Mouse (Mus musculus): Measurements from ENCODE around the gene Sec14l5. TPM values are rescaled to one million over a fixed set of nuclear protein-coding genes. Genes with fewer than 3 reads are reported as not detected.

Sec14l5 gene
- total RNA-seq (2014; rRNA removed) (0.21 and 0.29 TPM in 2 replicates), polyA plus RNA-seq (2015; fragmentation: Nextera tagmentation; extraction: Ambion mirVana) (0.09 and 0.18 TPM in 2 replicates)

DNA sequence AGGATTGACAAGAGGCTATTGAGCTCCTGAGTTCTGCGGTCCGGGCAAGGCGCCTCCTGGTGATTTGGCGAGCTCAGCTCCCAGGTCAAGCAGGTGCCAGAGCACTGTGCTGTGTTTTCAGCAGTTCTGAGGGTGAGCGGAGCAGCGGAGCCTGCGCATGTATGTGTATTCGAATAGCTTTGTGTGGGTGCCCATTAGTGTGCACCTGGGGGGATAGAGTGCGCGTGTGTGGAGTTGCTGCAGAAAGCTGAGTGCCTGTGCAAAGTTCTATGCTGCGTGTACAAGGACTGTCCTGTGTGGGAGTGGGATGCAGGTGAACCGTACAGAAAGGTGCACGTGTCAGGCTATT lies at the start of gene Sec14l5:
Sec14l5 (plus strand) TSS at position 73 of the 349 bp plus-strand sequence.
- peak within 1 kb of the TSS; percentile 28; the same call in 1 of the 2 replicates for H3K9ac ChIP-seq (replicated peaks; ENCODE audit: low read length)
- no peak within 1 kb of the TSS for H3K27ac ChIP-seq
- 14% methylated on average over 13 of the region's 13 CpGs for WGBS
- no peaks in the 10 kb centered on the region for H3K4me1 ChIP-seq (ENCODE audit: insufficient read depth, low read length)
- ATAC-seq (no peak), DNase-seq (ENCODE audit: low spot score) (no peak)
- 0 out of 2 replicates have a peak, but pooled peaks cover 3% of the 10 kb centered on the region for H3K27me3 ChIP-seq (ENCODE audit: insufficient read depth, low read length)
- TF ChIP-seq CTCF (IDR thresholded peaks at IDR 0.05; ENCODE audit: low read depth): no peak
- peak within 1 kb of the TSS; percentile 78 for H3K4me2 ChIP-seq (ENCODE audit: low read depth, low read length)
- H3K4me3 ChIP-seq (ENCODE audit: low read length): peak within 1 kb of the TSS; percentile 38
- no peaks in the 10 kb centered on the region for H3K9me3 ChIP-seq (ENCODE audit: low read length)
- H3K36me3 ChIP-seq (ENCODE audit: insufficient read depth, low read length): no peaks in the 10 kb centered on the region

DNA sequence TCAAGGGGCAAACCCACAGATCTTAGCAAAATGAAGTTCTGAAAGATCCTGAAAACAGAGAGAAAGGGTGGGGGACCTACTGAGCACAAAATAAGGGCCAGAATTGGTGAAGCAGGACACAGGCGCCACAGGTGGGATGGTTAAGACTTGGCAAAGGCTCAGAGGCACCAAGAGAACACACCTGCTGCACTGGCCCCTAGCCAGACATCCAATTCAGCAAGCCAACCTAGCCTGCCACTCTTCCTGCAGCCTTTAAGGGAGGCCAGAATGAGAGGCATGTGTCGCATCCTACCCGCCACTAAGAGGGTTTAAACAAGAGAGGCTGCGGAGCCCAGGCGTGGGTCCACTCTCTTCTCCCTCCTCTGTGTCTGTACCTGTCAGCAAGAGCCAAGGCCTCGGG lies 45.9 kb upstream of the Sec14l5 start:
- no peak overlapping the region for H3K9ac ChIP-seq (replicated peaks; ENCODE audit: low read length)
- no peak overlapping the region for H3K4me3 ChIP-seq (ENCODE audit: low read length)
- DNase-seq (ENCODE audit: low spot score): peak; percentile 57
- H3K36me3 ChIP-seq (ENCODE audit: insufficient read depth, low read length): no peaks in the 10 kb centered on the region
- H3K4me2 ChIP-seq (ENCODE audit: low read depth, low read length): no peak overlapping the region
- no peaks in the 10 kb centered on the region for H3K9me3 ChIP-seq (ENCODE audit: low read length)
- no peak for ATAC-seq
- no peaks in the 10 kb centered on the region for H3K4me1 ChIP-seq (ENCODE audit: insufficient read depth, low read length)
- TF ChIP-seq CTCF (IDR thresholded peaks at IDR 0.05; ENCODE audit: low read depth): no peak
- no peaks in the 10 kb centered on the region for H3K27me3 ChIP-seq (ENCODE audit: insufficient read depth, low read length)
- WGBS: 59% methylated on average over 6 of the region's 6 CpGs
- no peak overlapping the region for H3K27ac ChIP-seq

DNA sequence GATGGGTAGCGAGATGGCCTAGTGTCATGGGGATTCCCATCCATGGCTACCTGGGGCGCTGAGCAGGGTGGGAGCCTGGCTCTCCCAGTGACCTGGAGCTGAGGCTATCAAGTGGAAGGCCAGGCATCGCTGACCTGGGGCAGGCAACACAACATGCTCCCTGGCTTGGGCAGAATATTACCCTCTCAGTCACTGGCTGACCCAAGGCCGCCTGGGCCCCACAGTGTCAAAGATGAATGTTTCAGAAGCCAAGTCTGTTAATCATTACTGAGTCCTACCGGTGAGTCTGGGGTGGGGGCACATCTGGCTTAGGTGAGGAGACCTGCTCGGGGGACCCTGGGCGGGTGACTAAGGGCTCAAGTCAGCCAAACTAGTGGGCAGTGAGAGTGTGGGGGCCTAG lies 37.0 kb upstream of the Sec14l5 start:
- no peak for ATAC-seq
- TF ChIP-seq CTCF (IDR thresholded peaks at IDR 0.05; ENCODE audit: low read depth): no peak
- WGBS: 85% methylated on average over 7 of the region's 7 CpGs
- Histone ChIP-seq H3K27me3 (ENCODE audit: insufficient read depth, low read length) (no peaks in the 10 kb centered on the region), H3K4me1 (ENCODE audit: insufficient read depth, low read length) (no peaks in the 10 kb centered on the region), H3K9ac (replicated peaks; ENCODE audit: low read length) (no peak overlapping the region), H3K4me2 (ENCODE audit: low read depth, low read length) (no peak overlapping the region), H3K36me3 (ENCODE audit: insufficient read depth, low read length) (no peaks in the 10 kb centered on the region), H3K9me3 (ENCODE audit: low read length) (no peaks in the 10 kb centered on the region), H3K4me3 (ENCODE audit: low read length) (no peak overlapping the region), H3K27ac (no peak overlapping the region)
- DNase-seq (ENCODE audit: low spot score): no peak

DNA sequence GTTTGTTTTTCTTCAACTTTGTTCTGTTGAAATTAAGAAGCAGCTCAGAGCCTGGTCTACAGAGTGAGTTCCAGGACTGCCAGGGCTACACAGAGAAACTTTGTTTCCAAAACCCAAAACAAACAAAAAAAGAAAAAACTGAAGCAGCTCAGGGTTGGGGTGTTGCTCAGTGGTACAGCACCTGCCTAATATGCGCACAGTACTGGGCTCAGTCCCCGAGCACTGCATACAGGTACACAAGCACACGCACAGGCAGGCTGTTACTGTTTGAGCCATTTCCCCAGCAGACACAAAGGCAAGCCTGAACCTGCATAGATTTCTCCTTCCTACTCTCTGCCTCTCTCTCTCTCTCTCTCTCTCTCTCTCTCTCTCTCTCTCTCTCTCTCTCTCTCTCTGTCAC lies 35.9 kb upstream of the Sec14l5 start:
- no peak for TF ChIP-seq CTCF (IDR thresholded peaks at IDR 0.05; ENCODE audit: low read depth)
- Histone ChIP-seq H3K27ac (no peak overlapping the region), H3K4me2 (ENCODE audit: low read depth, low read length) (no peak overlapping the region), H3K4me3 (ENCODE audit: low read length) (no peak overlapping the region), H3K27me3 (ENCODE audit: insufficient read depth, low read length) (no peaks in the 10 kb centered on the region), H3K9ac (replicated peaks; ENCODE audit: low read length) (no peak overlapping the region), H3K4me1 (ENCODE audit: insufficient read depth, low read length) (no peaks in the 10 kb centered on the region), H3K9me3 (ENCODE audit: low read length) (no peaks in the 10 kb centered on the region), H3K36me3 (ENCODE audit: insufficient read depth, low read length) (no peaks in the 10 kb centered on the region)
- ATAC-seq (no peak), DNase-seq (ENCODE audit: low spot score) (no peak)
- WGBS: 86% methylated on average over 3 of the region's 3 CpGs

DNA sequence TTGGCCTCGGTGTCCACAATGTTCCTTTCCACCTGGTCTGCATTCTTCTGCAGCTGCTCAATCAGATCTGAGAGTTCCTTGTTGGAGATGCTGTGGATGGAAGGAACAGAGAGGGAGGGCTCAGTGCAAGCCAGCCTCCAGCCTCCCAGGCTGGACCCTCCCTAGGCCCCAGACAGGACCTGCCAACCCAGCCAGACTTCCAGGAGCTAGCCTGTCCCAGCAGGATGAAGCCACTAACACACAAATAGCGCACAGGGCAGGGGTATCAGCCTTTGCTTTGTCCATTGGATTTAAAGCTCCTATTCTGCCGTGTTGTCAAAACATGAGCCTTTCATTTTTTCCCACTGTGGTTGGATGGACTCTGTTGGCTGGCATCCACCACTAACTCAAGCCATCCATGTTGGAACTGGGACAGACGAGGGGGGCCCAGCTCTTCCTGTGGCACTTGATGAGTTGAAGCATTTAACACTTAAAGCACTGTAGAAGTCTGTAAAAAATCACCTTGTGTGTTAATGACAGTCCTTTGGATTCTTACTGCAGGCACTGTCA lies 33.8 kb upstream of the Sec14l5 start:
- no peak overlapping the region for H3K27ac ChIP-seq
- H3K36me3 ChIP-seq (ENCODE audit: insufficient read depth, low read length): no peaks in the 10 kb centered on the region
- 46% methylated on average over 4 of the region's 4 CpGs for WGBS
- no peak overlapping the region for H3K4me2 ChIP-seq (ENCODE audit: low read depth, low read length)
- DNase-seq (ENCODE audit: low spot score): no peak
- no peak overlapping the region for H3K9ac ChIP-seq (replicated peaks; ENCODE audit: low read length)
- no peaks in the 10 kb centered on the region for H3K27me3 ChIP-seq (ENCODE audit: insufficient read depth, low read length)
- no peaks in the 10 kb centered on the region for H3K4me1 ChIP-seq (ENCODE audit: insufficient read depth, low read length)
- no peak for TF ChIP-seq CTCF (IDR thresholded peaks at IDR 0.05; ENCODE audit: low read depth)
- no peak for ATAC-seq
- no peak overlapping the region for H3K4me3 ChIP-seq (ENCODE audit: low read length)
- no peaks in the 10 kb centered on the region for H3K9me3 ChIP-seq (ENCODE audit: low read length)

DNA sequence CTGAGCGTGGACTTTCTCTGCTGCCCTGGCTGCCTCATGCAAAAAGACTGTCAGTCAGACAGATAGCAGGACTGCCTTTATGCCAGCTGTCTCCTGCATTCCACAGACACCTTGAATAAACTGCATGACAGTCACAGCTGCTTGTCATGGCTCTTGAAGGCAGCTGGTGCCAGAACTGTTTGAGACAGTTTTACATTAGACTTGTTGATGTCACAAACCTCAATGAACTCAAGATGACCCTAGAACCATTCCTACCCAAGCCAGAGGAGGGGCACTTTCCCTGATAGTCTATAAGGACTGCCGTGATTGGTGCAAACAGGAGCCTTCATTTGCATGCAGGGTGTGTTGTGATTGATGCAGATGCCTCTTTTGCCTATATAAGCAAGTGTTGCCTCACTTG lies 33.3 kb upstream of the Sec14l5 start:
- Histone ChIP-seq H3K27me3 (ENCODE audit: insufficient read depth, low read length) (no peaks in the 10 kb centered on the region), H3K9ac (replicated peaks; ENCODE audit: low read length) (no peak overlapping the region), H3K27ac (no peak overlapping the region), H3K4me3 (ENCODE audit: low read length) (no peak overlapping the region), H3K9me3 (ENCODE audit: low read length) (no peaks in the 10 kb centered on the region), H3K36me3 (ENCODE audit: insufficient read depth, low read length) (no peaks in the 10 kb centered on the region), H3K4me1 (ENCODE audit: insufficient read depth, low read length) (no peaks in the 10 kb centered on the region), H3K4me2 (ENCODE audit: low read depth, low read length) (no peak overlapping the region)
- no peak for DNase-seq (ENCODE audit: low spot score)
- WGBS: 64% methylated on average over 2 of the region's 2 CpGs
- TF ChIP-seq CTCF (IDR thresholded peaks at IDR 0.05; ENCODE audit: low read depth): no peak
- ATAC-seq: no peak

DNA sequence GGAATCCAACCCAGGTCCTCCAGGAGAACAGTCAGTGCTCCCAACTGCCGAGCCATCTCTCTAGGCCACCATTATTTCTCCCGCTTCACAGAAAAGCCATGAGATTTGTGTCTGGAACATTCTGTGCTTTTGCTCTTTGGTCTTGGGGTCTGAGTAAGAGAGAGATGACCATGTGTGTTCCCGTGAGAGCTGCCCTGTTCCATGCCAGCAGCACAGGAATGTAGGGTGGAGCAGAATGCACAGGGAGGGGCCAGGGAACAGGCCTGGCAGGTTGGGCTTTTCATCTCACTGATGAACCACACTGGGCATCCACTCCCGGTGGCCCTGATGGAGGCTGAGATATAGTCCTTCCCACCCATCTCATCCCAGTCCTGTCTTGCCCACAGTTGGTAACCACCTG lies 27.5 kb upstream of the Sec14l5 start:
- Histone ChIP-seq H3K36me3 (ENCODE audit: insufficient read depth, low read length) (no peaks in the 10 kb centered on the region), H3K4me2 (ENCODE audit: low read depth, low read length) (no peak overlapping the region), H3K9me3 (ENCODE audit: low read length) (no peaks in the 10 kb centered on the region), H3K4me3 (ENCODE audit: low read length) (no peak overlapping the region), H3K27ac (no peak overlapping the region), H3K9ac (replicated peaks; ENCODE audit: low read length) (no peak overlapping the region), H3K27me3 (ENCODE audit: insufficient read depth, low read length) (no peaks in the 10 kb centered on the region), H3K4me1 (ENCODE audit: insufficient read depth, low read length) (no peaks in the 10 kb centered on the region)
- no peak for TF ChIP-seq CTCF (IDR thresholded peaks at IDR 0.05; ENCODE audit: low read depth)
- WGBS: 83% methylated on average over 4 of the region's 4 CpGs
- DNase-seq (ENCODE audit: low spot score): no peak
- ATAC-seq: no peak

Measured in hindbrain, postnatal 0 days (tissue).